Comparison of ENCODE assay signal across 9 mouse cellular contexts in the genomic region with DNA sequence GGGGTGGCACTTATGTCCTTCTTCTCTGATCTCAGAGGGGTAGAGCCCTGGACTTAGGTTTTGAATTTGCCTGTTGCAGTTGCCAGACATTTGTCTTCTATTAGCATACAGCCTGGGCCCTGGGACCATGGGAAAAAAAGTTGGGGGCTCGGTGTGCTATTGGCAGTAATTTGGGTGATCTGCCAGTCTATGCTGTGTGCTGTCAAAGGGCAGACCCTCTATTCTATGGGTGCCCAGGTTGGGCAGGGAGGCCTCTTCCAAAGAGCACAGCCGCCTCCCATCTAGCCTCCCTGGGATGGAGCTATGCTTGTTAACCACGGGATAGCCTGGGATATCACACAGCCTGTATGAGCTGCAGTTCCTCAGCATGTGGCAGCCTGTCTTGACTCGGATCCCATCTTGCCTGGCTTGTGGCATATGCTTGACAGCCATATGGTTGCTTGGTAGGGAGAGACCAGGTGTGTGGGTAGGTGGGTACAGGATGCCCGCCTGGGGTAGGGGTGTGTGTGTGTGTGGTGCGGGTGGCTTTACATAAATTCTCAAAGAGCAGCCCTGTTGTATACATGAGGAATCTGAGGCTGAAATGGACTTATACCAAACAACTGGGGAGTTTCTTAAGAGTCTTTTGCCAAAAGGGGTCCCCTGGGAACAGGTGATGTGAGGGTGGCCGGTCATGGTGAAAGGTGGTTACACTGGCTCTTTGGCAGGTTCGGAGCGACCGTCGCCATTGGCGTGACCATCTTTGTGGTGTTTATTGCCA. TPM values are rescaled to one million over a fixed set of nuclear protein-coding genes. Genes with fewer than 3 reads are reported as not detected.
DNase-seq lines count a peak whose midpoint lies in the region; ATAC-seq lines count a peak whose summit lies in the region.
"Had no signal": no experiment of that assay in that cellular context is flagged by ENCODE, and none has a peak within 500 bp of the region (broad histone marks: within the 10 kb centered on the region; RNA-seq: fewer than 3 reads in every experiment).

No protein-coding gene starts in this region.

- H3K9ac ChIP-seq in heart, embryonic 11.5 days (ENCODE audit: low read depth, low read length) = peak overlapping the region; percentile 16; the same call in 1 of the 2 replicates
- peak overlapping the region; percentile 29; the same call in 1 of the 2 replicates for H3K9ac ChIP-seq in forebrain, embryonic 12.5 days
- peak overlapping the region; percentile 63 for H3K9ac ChIP-seq in liver, embryonic 13.5 days

- 88% methylated on average over 12 of the region's 12 CpGs for WGBS in heart, embryonic 11.5 days (ENCODE audit: insufficient replicate concordance)
- 91% methylated on average over 12 of the region's 12 CpGs for WGBS in forebrain, embryonic 12.5 days
- WGBS in liver, embryonic 13.5 days (ENCODE audit: insufficient replicate concordance) = 85% methylated on average over 12 of the region's 12 CpGs

- H3K4me2 ChIP-seq in heart, embryonic 11.5 days = peak overlapping the region; percentile 60
- H3K4me2 ChIP-seq in forebrain, embryonic 12.5 days = peak overlapping the region; percentile 40
- H3K4me2 ChIP-seq in liver, embryonic 13.5 days = peak overlapping the region; percentile 59

- peaks cover 21% of the 10 kb centered on the region for H3K4me1 ChIP-seq in heart, embryonic 11.5 days (ENCODE audit: control insufficient read depth, insufficient read depth, low read length)
- H3K4me1 ChIP-seq in forebrain, embryonic 12.5 days = peaks cover 22% of the 10 kb centered on the region
- H3K4me1 ChIP-seq in liver, embryonic 13.5 days (replicated peaks) = peaks cover 53% of the 10 kb centered on the region

- no peaks in the 10 kb centered on the region for H3K9me3 ChIP-seq in heart, embryonic 11.5 days (replicated peaks; ENCODE audit: control insufficient read depth, low read length)
- no peaks in the 10 kb centered on the region for H3K9me3 ChIP-seq in forebrain, embryonic 12.5 days
- no peaks in the 10 kb centered on the region for H3K9me3 ChIP-seq in liver, embryonic 13.5 days (replicated peaks)

- ATAC-seq in heart, embryonic 11.5 days (replicated peaks; ENCODE audit: insufficient number of reproducible peaks, low FRiP score, low TSS enrichment) = no peak
- ATAC-seq in forebrain, embryonic 12.5 days (ENCODE audit: low FRiP score) = no peak
- no peak for ATAC-seq in liver, embryonic 13.5 days (ENCODE audit: low read depth)

- no peaks in the 10 kb centered on the region for H3K27me3 ChIP-seq in heart, embryonic 11.5 days (ENCODE audit: control insufficient read depth, insufficient read depth, low read length)
- no peaks in the 10 kb centered on the region for H3K27me3 ChIP-seq in forebrain, embryonic 12.5 days
- H3K27me3 ChIP-seq in liver, embryonic 13.5 days = no peaks in the 10 kb centered on the region
- H3K27me3 ChIP-seq: Patski had no signal

- peak overlapping the region; percentile 70 for H3K27ac ChIP-seq in heart, embryonic 11.5 days (ENCODE audit: low read depth, low read length)
- H3K27ac ChIP-seq in forebrain, embryonic 12.5 days = no peak overlapping the region
- H3K27ac ChIP-seq in liver, embryonic 13.5 days = peak overlapping the region; percentile 69

- H3K4me3 ChIP-seq in heart, embryonic 11.5 days (ENCODE audit: low read depth, low read length) = peak overlapping the region; percentile 32
- H3K4me3 ChIP-seq in forebrain, embryonic 12.5 days (replicated peaks) = peak overlapping the region; percentile 28; the same call in 1 of the 2 replicates
- H3K4me3 ChIP-seq in liver, embryonic 13.5 days (replicated peaks) = peak overlapping the region; percentile 41

- peaks cover 18% of the 10 kb centered on the region for H3K36me3 ChIP-seq in heart, embryonic 11.5 days (ENCODE audit: control insufficient read depth, insufficient read depth, low read length)
- peaks cover 35% of the 10 kb centered on the region for H3K36me3 ChIP-seq in forebrain, embryonic 12.5 days (replicated peaks)
- H3K36me3 ChIP-seq in liver, embryonic 13.5 days = peaks cover 32% of the 10 kb centered on the region

- no peak for DNase-seq in heart, postnatal 4 days
- DNase-seq in CD4-positive helper T cell, adult 2 months (ENCODE audit: low read depth, low spot score) = peak; percentile 37
- DNase-seq in liver, embryonic 13.5 days = no peak
- no peak for DNase-seq in adrenal gland, postnatal 36 days
- no peak for DNase-seq in urinary bladder, postnatal 10 days (ENCODE audit: low spot score)
- DNase-seq in adrenal gland, postnatal 14 days = no peak

RNA-seq across cellular contexts. Expression of a gene that starts 4.1 kb away (rescaled TPM):
- polyA plus RNA-seq in heart, embryonic 11.5 days (2014; fragmentation: Nextera tagmentation; extraction: Ambion mirVana) = 5.7 and 7.0 TPM in 2 replicates
- total RNA-seq in heart, postnatal 4 days (2021) = 1 to 10 TPM; 9.1 to 9.3 TPM
- 8.4 and 8.9 TPM in 2 replicates for polyA plus RNA-seq in forebrain, embryonic 12.5 days (2016; fragmentation: Nextera tagmentation; extraction: Ambion mirVana)
- 7.4 and 8.9 TPM in 2 replicates for polyA plus RNA-seq in liver, embryonic 13.5 days (2015; fragmentation: Nextera tagmentation; extraction: Ambion mirVana)
- total RNA-seq in adrenal gland, postnatal 36 days (2021) = 10 to 100 TPM; 19.7 to 23.4 TPM
- total RNA-seq in adrenal gland, postnatal 14 days (2021) = 13.7 and 13.8 TPM in 2 replicates

RNA-seq across cellular contexts. Expression of a gene that starts 17.1 kb away (rescaled TPM):
- 49.0 and 59.1 TPM in 2 replicates for polyA plus RNA-seq in heart, embryonic 11.5 days (2014; fragmentation: Nextera tagmentation; extraction: Ambion mirVana)
- total RNA-seq in heart, postnatal 4 days (2021) = 10 to 100 TPM; 48.2 to 50.4 TPM
- polyA plus RNA-seq in forebrain, embryonic 12.5 days (2016; fragmentation: Nextera tagmentation; extraction: Ambion mirVana) = 35.6 and 37.3 TPM in 2 replicates
- polyA plus RNA-seq in liver, embryonic 13.5 days (2015; fragmentation: Nextera tagmentation; extraction: Ambion mirVana) = 20.0 and 21.8 TPM in 2 replicates
- 100 to 1,000 TPM; 122 to 128 TPM for total RNA-seq in adrenal gland, postnatal 36 days (2021)
- total RNA-seq in adrenal gland, postnatal 14 days (2021) = 95.6 and 167 TPM in 2 replicates

RNA-seq across cellular contexts. Expression of a gene that starts 18.5 kb away (rescaled TPM):
- polyA plus RNA-seq in heart, embryonic 11.5 days (2014; fragmentation: Nextera tagmentation; extraction: Ambion mirVana) = 18.0 and 18.6 TPM in 2 replicates
- 10 to 100 TPM; 10.4 to 11.1 TPM for total RNA-seq in heart, postnatal 4 days (2021)
- polyA plus RNA-seq in forebrain, embryonic 12.5 days (2016; fragmentation: Nextera tagmentation; extraction: Ambion mirVana) = 32.4 and 32.5 TPM in 2 replicates
- 12.6 and 12.7 TPM in 2 replicates for polyA plus RNA-seq in liver, embryonic 13.5 days (2015; fragmentation: Nextera tagmentation; extraction: Ambion mirVana)
- 10 to 100 TPM; 16.3 to 18.3 TPM for total RNA-seq in adrenal gland, postnatal 36 days (2021)
- 14.6 and 16.0 TPM in 2 replicates for total RNA-seq in adrenal gland, postnatal 14 days (2021)

RNA-seq across cellular contexts. Expression of a gene that starts 26.8 kb away (rescaled TPM):
- 15.5 and 15.8 TPM in 2 replicates for polyA plus RNA-seq in heart, embryonic 11.5 days (2014; fragmentation: Nextera tagmentation; extraction: Ambion mirVana)
- total RNA-seq in heart, postnatal 4 days (2021) = 10 to 100 TPM; 11.5 to 12.2 TPM
- 13.9 and 14.9 TPM in 2 replicates for polyA plus RNA-seq in forebrain, embryonic 12.5 days (2016; fragmentation: Nextera tagmentation; extraction: Ambion mirVana)
- polyA plus RNA-seq in liver, embryonic 13.5 days (2015; fragmentation: Nextera tagmentation; extraction: Ambion mirVana) = 14.6 and 14.7 TPM in 2 replicates
- 10 to 100 TPM; 15.6 to 20.1 TPM for total RNA-seq in adrenal gland, postnatal 36 days (2021)
- total RNA-seq in adrenal gland, postnatal 14 days (2021) = 15.7 and 17.2 TPM in 2 replicates

RNA-seq across cellular contexts. Expression of a gene that starts 26.9 kb away (rescaled TPM):
- polyA plus RNA-seq in heart, embryonic 11.5 days (2014; fragmentation: Nextera tagmentation; extraction: Ambion mirVana) = 776 and 790 TPM in 2 replicates
- total RNA-seq in heart, postnatal 4 days (2021) = 100 to 1,000 TPM; 294 to 307 TPM
- 734 and 744 TPM in 2 replicates for polyA plus RNA-seq in forebrain, embryonic 12.5 days (2016; fragmentation: Nextera tagmentation; extraction: Ambion mirVana)
- 480 and 506 TPM in 2 replicates for polyA plus RNA-seq in liver, embryonic 13.5 days (2015; fragmentation: Nextera tagmentation; extraction: Ambion mirVana)
- total RNA-seq in adrenal gland, postnatal 36 days (2021) = 100 to 1,000 TPM; 384 to 426 TPM
- 326 and 340 TPM in 2 replicates for total RNA-seq in adrenal gland, postnatal 14 days (2021)
